Mouse (Mus musculus): ENCODE data around the gene Slc10a7. TPM values are rescaled to one million over a fixed set of nuclear protein-coding genes. Genes with fewer than 3 reads are reported as not detected.
"Not testable (repeated sequence)": the region's sequence is repeated elsewhere in the genome, so short reads cannot be mapped to it uniquely, and the experiment has no call there.

The Slc10a7 gene
- polyA plus RNA-seq, 1 experiment = 4.7 TPM

DNA sequence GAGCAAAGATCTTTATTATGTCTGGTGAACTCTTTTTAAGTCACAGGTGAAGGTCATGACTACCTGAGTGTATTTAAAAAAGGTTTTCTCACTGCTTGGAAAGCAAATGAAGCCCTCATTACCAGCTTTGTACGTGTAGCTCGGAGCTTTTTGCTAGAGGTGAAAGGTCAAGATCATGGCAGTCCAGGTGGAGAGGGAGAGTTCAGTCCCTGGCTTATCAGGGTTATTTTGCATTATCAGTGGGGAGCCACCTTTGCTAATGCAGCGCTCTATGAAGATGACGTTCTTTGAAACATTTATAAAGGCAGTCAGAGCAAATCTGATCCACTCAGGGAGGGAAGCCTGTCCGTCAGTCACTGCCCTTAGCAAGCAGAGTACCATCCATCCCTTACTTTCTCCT is 27.6 kb downstream of the Slc10a7 start:
- Histone ChIP-seq H3K4me1 (ENCODE audit: control insufficient read depth, insufficient read depth, low read length) (no peaks in the 10 kb centered on the region), H3K27ac (ENCODE audit: control insufficient read depth, insufficient read depth, low read depth, low read length, poor library complexity) (no peak overlapping the region), H3K4me3 (replicated peaks; ENCODE audit: control insufficient read depth, low read depth, low read length) (no peak overlapping the region)
- no peak for TF ChIP-seq CTCF (IDR thresholded peaks at IDR 0.05; ENCODE audit: control insufficient read depth, insufficient read depth, low read length)
- whole genome bisulfite sequencing = 79% methylated on average over 5 of the region's 5 CpGs

DNA sequence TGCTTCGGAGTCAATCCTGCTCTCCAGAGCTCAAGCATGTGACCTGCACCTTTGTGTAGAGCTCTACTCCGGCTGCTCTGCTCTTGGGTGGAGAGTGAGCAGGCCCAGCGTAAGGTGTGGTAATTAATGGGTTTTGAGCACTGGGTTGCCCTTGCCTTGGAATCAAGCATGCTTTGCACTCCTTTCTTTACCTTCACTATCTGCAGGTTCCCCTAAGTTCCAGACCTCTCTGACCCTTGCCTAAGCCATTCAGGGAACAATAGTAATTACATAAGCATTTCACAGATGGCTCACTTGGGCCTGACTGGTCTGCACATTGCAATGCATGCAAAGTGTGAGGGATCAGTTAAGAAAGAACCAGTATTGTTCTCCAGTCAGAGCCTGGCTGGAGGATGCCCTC is 28.6 kb downstream of the Slc10a7 start:
- no peak for TF ChIP-seq POLR2A (IDR thresholded peaks at IDR 0.05; ENCODE audit: borderline replicate concordance, control insufficient read depth, low read depth, low read length)
- no peak for TF ChIP-seq CTCF (IDR thresholded peaks at IDR 0.05; ENCODE audit: control insufficient read depth, insufficient read depth, low read length)
- H3K4me1 ChIP-seq (ENCODE audit: control insufficient read depth, insufficient read depth, low read length) = no peaks in the 10 kb centered on the region
- 92% methylated on average over 3 of the region's 3 CpGs for WGBS
- H3K27ac ChIP-seq (ENCODE audit: control insufficient read depth, insufficient read depth, low read depth, low read length, poor library complexity) = no peak overlapping the region
- H3K4me3 ChIP-seq (replicated peaks; ENCODE audit: control insufficient read depth, low read depth, low read length) = no peak overlapping the region

DNA sequence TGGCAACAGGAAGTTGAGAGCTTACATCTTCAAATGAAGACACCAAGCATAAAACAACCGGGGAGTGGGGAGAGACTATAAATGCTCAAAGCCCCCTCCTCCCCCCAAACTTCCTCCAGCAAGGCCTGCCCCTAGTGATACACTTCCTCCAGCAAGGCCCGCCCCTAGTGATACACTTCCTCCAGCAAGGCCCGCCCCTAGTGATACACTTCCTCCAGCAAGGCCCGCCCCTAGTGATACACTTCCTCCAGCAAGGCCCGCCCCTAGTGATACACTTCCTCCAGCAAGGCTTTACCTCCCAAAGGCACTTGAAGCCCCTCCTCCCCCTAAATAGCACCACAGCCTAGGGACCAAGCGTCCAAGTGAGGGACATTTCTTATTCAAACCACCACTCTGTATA is 33.5 kb downstream of the Slc10a7 start:
- H3K27ac ChIP-seq (ENCODE audit: control insufficient read depth, insufficient read depth, low read depth, low read length, poor library complexity); H3K4me3 ChIP-seq (replicated peaks; ENCODE audit: control insufficient read depth, low read depth, low read length); H3K4me1 ChIP-seq (ENCODE audit: control insufficient read depth, insufficient read depth, low read length): not testable (repeated sequence)
- WGBS = 91% methylated on average over 6 of the region's 6 CpGs

DNA sequence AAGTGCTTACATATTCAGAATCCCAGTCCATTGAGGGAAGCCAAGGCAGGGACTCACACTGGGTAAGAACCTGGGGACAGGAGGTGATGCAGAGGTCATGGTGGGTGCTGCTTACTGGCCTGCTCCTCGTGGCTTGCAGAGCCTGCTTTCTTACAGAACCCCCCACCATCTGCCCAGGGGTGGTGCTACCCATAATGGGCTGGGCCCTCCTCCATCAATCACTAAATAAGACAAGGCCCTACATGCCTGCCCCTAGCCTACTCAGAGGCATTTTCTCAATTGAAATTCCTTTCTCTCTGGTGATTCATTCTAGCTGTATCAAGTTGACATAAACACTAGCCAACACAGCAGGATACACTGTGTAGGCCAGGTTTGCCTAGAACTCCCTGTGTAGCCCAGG is 34.5 kb downstream of the Slc10a7 start:
- H3K27ac ChIP-seq (ENCODE audit: control insufficient read depth, insufficient read depth, low read depth, low read length, poor library complexity) = no peak overlapping the region
- WGBS = 60% methylated on average over 1 of the region's 1 CpGs
- H3K4me1 ChIP-seq (ENCODE audit: control insufficient read depth, insufficient read depth, low read length) = no peaks in the 10 kb centered on the region
- H3K4me3 ChIP-seq (replicated peaks; ENCODE audit: control insufficient read depth, low read depth, low read length) = no peak overlapping the region
- TF ChIP-seq POLR2A (IDR thresholded peaks at IDR 0.05; ENCODE audit: borderline replicate concordance, control insufficient read depth, low read depth, low read length) = no peak
- no peak for TF ChIP-seq CTCF (IDR thresholded peaks at IDR 0.05; ENCODE audit: control insufficient read depth, insufficient read depth, low read length)

- 54% methylated on average over 2 of the region's 2 CpGs for WGBS
- Histone ChIP-seq H3K27ac (ENCODE audit: control insufficient read depth, insufficient read depth, low read depth, low read length, poor library complexity) (no peak overlapping the region), H3K4me3 (replicated peaks; ENCODE audit: control insufficient read depth, low read depth, low read length) (no peak overlapping the region), H3K4me1 (ENCODE audit: control insufficient read depth, insufficient read depth, low read length) (no peaks in the 10 kb centered on the region)
- TF ChIP-seq POLR2A (IDR thresholded peaks at IDR 0.05; ENCODE audit: borderline replicate concordance, control insufficient read depth, low read depth, low read length) (no peak), CTCF (IDR thresholded peaks at IDR 0.05; ENCODE audit: control insufficient read depth, insufficient read depth, low read length) (no peak)
These were observed 35.4 kb downstream of the Slc10a7 start for GRCm38 (mm10) chr8:78544545-78544944.

DNA sequence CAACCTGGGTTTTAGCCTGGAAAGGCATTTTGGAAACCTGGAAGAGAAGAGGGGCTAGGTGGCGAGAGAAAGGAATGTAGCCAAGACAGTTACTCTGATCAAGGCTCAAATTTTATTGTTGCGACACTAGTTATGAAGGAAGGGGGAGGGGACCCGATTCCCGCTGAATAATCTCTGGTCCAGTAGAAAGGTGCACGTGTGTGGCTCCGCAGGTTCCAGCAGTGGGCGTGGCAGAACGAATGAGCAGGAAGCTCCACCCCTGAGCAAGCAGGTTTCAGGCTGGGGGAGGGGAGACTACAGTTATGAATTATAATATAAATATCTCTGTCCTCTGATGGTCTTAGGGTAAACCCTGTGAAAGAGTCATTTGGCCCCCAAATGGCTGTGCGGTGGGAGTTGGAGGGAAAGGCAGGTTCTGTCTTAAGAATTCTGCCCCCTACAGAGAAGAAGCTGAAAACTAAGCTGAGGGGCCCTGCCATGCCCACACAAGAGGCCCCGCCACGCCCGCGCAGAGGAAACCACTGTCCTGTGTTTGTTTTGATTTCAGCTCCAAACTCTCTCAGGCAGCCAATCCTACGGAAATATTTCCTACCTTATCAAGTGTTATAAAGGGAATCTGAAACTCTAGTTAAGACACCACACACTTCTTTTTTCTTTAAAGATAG is 36.1 kb downstream of the Slc10a7 start:
- H3K4me3 ChIP-seq (replicated peaks; ENCODE audit: control insufficient read depth, low read depth, low read length); H3K4me1 ChIP-seq (ENCODE audit: control insufficient read depth, insufficient read depth, low read length); H3K27ac ChIP-seq (ENCODE audit: control insufficient read depth, insufficient read depth, low read depth, low read length, poor library complexity): not testable (repeated sequence)
- WGBS = 66% methylated on average over 11 of the region's 14 CpGs

GRCm38 (mm10) chr8:78549971-78550751 is 41.0 kb downstream of the Slc10a7 start:
- Histone ChIP-seq H3K4me1 (ENCODE audit: control insufficient read depth, insufficient read depth, low read length) (no peaks in the 10 kb centered on the region), H3K4me3 (replicated peaks; ENCODE audit: control insufficient read depth, low read depth, low read length) (no peak overlapping the region), H3K27ac (ENCODE audit: control insufficient read depth, insufficient read depth, low read depth, low read length, poor library complexity) (no peak overlapping the region)
- 89% methylated on average over 10 of the region's 10 CpGs for WGBS
- TF ChIP-seq POLR2A (IDR thresholded peaks at IDR 0.05; ENCODE audit: borderline replicate concordance, control insufficient read depth, low read depth, low read length) (no peak), CTCF (IDR thresholded peaks at IDR 0.05; ENCODE audit: control insufficient read depth, insufficient read depth, low read length) (no peak)

- Histone ChIP-seq H3K4me3 (replicated peaks; ENCODE audit: control insufficient read depth, low read depth, low read length) (no peak overlapping the region), H3K4me1 (ENCODE audit: control insufficient read depth, insufficient read depth, low read length) (no peaks in the 10 kb centered on the region), H3K27ac (ENCODE audit: control insufficient read depth, insufficient read depth, low read depth, low read length, poor library complexity) (no peak overlapping the region)
- TF ChIP-seq CTCF (IDR thresholded peaks at IDR 0.05; ENCODE audit: control insufficient read depth, insufficient read depth, low read length) (no peak), POLR2A (IDR thresholded peaks at IDR 0.05; ENCODE audit: borderline replicate concordance, control insufficient read depth, low read depth, low read length) (no peak)
- 83% methylated on average over 2 of the region's 2 CpGs for WGBS
These were observed 41.6 kb downstream of the Slc10a7 start for GRCm38 (mm10) chr8:78550752-78551134.

DNA sequence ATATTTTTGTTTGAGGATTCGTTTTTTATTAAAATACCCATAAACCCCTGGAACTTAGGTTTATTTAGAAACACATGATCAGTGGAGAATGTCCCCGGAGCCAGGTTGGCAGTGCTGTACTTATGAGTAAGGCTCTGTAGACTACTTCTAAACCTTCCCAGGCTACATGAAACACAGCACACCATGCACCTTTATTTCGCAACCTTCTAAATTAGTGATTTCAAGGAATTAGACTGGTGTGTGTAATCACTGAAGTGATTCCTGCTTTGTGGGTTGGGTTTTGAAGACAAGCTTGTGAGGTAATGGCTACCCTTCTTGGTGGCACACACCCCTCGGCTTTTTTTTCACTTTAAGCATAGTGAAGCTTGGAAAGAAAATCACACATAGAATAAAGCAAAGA is 46.7 kb downstream of the Slc10a7 start:
- Histone ChIP-seq H3K27ac (ENCODE audit: control insufficient read depth, insufficient read depth, low read depth, low read length, poor library complexity) (no peak overlapping the region), H3K4me3 (replicated peaks; ENCODE audit: control insufficient read depth, low read depth, low read length) (no peak overlapping the region), H3K4me1 (ENCODE audit: control insufficient read depth, insufficient read depth, low read length) (no peaks in the 10 kb centered on the region)
- 87% methylated on average over 4 of the region's 4 CpGs for WGBS
- TF ChIP-seq CTCF (IDR thresholded peaks at IDR 0.05; ENCODE audit: control insufficient read depth, insufficient read depth, low read length) = no peak
- no peak for TF ChIP-seq POLR2A (IDR thresholded peaks at IDR 0.05; ENCODE audit: borderline replicate concordance, control insufficient read depth, low read depth, low read length)
